Mouse (Mus musculus) left cerebral cortex, postnatal 10 days (tissue): ENCODE data around the gene Dera. TPM values are rescaled to one million over a fixed set of nuclear protein-coding genes. Genes with fewer than 3 reads are reported as not detected.
"Not testable (repeated sequence)": the region's sequence is repeated elsewhere in the genome, so short reads cannot be mapped to it uniquely, and the experiment has no call there.

ENCODE experiments used
- DNase-seq, 2 experiments: peaks; one replicate each; pipeline ENCODE4 v3.0.0; 2021 to 2022; ENCODE audit warnings: low spot score in 2 of 2, mixed read lengths in 1 of 2; ENCODE audit errors: extremely low spot score in 1 of 2
- intact Hi-C: fragments of 180-260 bp; cut with DNase I; formaldehyde crosslinking; loops from one replicate; pipeline ENCODE4 v1.15.1; 2025
- total RNA-seq, 2 experiments: library from RNA; stranded (reverse); gene quantifications; 2 replicates each; pipeline ENCODE4 v1.2.3; 2021

Gene Dera
- total RNA-seq = 10 to 100 TPM; 10.9 to 13.7 TPM

DNA sequence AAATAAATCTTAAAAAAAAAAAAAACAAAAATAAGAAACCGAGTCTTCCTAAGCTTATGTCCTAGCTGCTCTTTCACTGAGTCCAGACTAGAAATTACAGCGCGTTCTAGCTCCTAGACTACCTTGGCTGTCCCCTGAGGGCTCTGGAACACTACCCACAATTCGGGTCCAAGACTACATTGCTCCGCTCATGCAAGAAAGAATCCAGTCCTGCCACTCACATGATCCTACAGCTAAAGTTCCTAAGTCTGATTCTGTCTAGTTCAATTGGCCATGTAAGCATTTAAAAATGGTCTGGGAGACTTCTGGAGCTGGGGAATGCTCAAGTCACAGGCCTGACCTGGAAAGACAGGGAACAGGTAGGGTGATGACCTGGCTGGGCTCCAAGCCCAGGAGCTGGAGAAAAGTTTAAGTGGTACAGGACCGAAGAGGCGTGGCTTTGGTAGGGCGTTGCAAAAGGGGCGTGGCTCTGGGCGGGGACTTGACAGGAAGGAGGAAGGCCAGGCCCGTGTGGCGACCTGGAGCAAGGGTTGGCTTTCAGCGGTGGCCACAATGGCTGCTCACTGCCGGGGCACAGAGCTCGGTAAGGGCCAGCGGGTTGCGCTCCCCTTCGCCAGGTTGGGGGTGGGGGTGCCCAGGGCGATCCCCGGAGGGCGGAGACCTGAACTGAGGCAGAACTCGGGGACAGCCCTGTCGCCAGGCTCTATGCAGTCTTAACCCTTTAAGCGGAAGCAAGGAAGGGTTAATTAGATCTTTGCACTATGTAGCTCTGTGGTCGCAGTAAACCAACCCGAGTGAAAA is at the start of gene Dera:
Gene Dera (plus strand): TSS at position 491 of the 801 bp plus-strand sequence.
- peak; percentile 33 to 91 for DNase-seq
- intact Hi-C loops = no loop called here

DNA sequence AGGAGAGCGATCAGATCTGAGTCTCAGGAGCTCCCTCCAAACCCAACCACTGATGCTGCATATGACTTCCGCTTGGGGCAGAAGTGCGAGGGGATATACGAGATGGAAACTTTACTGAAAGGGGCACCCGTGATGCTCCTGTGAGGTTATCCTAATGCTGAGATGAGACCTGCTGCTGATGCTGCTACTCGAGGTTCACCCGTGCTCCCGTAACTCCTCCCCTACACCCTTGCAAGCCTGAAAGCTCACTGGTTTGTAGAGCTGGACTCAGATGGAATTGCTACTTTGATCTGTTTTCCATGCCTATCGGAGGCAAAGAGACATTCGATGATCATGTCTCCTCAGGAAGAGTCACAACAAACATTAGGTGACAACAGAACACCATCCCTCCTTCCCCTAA is 48.1 kb upstream of the Dera start:
- intact Hi-C loops = no loop called here
- DNase-seq = no peak

DNA sequence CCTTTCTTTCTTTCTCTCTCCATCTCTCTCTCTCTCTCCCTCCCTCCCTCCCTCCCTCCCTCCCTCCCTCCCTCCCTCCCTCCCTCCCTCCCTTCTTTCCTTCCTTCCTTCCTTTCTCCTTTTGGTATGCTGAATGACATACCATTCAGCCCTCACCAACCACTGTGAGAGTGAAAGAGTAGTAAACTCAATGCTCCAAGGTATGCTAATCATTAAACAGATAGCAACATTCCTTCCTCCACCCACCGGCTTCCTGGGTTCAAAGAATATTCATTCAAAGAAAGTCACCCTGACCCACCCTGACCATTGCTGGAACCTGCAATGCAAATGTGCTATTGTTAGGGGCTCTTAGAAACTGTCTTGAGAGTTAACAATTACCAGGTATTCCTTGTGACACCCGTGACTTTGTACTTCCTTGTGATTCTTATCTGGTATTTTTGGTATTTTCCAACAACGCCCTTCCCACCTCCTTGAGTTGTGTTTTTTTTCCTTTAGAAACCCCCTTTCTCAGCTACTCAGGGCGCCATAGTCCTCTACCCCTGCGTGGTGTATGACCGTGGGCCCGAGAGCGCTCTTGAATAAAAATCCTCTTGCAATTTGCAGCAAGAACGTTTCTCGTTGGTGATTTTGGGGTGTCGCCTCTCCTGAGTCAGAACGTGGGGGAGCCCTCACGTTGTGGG is 45.5 kb upstream of the Dera start:
- DNase-seq, intact Hi-C loops: not testable (repeated sequence)

DNA sequence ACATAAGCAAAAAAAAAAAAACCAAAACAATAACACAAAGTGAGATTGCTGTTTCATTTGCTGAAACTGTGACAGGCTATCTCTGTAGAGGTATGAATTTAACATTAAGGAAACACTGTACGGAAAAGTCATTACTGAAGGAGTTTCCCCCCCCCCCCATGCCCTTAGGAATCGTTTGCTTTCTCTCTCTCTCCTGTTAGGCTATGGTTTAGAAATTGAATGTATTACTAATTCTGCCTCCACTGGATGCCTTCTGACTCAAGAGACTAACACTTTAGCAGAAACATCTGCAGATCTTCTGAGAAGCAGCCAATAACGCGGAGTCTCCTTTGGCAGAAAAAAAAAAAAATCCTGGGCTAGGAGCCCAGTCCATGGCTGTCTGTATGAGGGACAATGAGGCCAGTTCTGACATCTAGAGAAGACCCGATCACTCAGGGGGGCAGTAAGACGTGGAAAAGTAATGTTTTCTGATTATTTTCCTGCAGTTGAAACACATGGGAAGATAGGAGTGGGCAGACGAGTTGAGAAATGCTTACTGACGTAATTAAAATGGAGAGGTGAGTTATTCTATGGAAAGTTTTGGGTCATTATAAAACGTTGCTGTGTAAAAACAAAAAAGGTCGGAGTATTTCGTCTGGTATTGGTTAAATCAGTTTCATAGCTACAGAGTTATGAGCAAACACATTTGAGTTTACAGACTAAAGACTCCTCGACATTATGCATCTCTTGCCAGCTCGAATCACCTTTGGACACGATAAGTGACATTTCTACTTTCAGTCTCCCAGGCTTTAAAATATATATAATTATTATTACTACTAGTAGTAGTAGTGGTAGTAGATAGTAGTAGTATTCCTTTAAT is 43.9 kb upstream of the Dera start:
- no peak for DNase-seq
- intact Hi-C loops = no loop called here

DNA sequence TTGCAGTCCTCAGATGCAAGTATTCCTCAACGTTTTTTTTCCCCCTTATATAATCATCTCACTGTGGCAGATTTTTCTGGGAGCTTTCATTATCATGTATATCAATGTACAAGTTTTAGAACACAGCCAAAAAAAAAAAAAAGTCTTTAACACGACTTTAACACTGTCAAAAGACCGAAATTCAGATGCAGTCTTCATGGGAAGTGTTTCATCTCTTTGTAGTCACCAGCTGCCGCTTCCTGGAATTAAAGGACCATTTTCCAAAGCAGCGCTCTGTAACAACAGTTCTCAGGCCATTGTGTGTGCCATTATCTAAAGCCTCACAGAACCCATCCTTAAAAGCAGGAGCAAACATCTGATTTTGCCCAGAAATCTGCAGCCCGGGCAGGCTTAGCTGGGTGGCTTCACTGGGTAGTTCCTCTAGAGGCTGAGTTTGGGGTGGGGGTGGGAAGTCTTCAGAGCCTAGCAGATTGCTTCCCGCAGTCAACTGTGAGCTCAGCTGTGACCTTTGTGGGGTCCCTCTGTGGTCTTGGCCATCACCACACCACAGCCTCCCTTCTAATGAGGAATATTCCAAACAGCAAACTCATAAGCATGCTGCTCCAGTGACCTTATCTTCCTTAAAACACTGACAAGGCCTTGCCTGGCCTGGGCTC is 41.6 kb upstream of the Dera start:
- intact Hi-C loops = no loop called here
- DNase-seq = no peak

DNA sequence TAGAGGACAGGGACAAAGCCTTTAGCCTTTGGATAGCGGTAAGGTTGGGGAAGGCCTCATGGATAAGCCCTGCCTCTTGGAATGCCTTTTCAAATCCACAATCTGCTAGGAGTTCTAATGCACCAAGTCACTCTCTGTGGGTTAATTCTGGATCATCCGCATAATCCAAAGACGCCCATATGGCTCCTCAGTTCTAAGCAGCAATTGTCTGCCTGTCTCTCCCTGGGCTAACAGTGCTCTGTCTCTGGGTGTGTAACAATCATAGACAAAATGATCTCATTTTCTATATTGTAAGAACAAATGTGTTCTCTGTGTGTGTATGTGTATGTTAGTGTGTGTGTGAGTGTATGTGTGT is 41.1 kb upstream of the Dera start:
- intact Hi-C loops = no loop called here
- DNase-seq = no peak

DNA sequence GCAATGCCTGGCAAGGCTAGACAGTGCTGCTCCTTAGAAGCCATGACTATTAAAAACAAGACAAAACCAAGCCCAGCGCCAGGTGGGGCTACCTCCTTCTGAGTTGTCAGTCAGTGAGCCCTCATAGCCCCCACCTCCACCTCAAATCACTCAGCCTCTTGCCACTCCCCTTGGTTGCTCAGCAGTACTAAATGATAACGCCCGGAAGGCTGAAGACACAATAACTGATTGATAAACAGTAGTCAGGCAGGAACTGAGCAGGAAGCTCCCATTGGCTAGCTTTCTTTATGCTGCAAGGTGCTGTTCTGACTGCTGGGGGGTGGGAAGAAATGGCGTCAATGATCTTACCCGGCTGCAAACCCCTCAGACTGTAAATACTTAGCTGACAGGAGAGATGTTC is 37.5 kb upstream of the Dera start:
- intact Hi-C loops = no loop called here
- no peak for DNase-seq

DNA sequence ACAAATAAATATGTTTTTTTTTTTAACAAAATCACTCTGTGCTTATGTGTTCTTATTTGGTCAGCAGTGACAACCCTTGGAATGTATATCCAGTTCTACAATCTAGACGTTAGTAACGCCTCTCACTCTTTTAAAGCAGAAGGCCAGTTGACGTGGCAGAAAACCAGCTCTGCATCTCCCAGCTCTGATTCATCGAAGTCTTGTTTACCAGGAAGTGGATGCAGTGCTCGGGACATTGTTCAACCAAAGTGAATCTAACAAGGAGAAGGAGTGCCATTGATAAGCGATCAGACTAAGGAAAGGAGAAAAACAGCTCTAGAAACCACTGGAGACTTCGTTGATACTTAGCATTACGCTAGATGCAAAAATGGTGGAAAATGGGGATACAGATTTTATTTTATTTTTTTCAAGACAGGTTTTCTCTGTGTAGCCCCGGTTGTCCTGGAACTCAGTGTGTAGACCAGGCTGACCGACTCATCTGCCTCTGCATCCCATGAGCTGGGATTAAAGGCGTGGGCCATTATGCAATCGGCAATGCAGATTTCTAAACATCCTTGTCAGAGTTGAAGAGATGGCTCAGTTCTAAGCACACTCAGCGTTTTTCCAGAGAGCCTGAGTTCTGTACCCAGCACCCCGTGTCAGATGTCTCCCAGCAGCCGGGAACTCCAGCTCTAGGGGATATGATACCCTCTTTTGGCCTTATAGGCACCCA is 32.0 kb upstream of the Dera start:
- intact Hi-C loops = loop anchor here (2.0 to 5.0 kb wide), 2 partner anchors 74 to 265 kb away; no protein-coding TSS in a partner anchor
- no peak for DNase-seq

DNA sequence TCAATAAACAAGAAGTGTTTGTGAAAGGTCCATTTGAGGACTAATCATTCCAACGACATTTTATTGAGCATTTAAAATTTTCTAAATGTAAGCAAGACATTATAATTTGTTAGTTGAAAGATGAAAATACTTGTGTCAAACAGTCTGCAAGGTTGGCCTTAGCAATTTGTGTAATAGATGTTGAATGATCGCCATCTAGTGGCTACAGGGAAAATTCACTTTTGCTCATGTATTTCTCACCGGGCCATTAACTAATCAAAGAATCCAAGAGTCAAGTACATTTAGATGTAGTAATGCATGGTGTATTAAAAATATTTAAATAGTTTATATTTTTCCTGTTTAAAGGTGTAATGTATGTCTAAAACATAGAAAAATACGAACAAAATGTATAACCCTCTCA is 30.4 kb upstream of the Dera start:
- intact Hi-C loops = loop anchor here (2.0 to 5.0 kb wide), 2 partner anchors 75 to 267 kb away; no protein-coding TSS in a partner anchor
- DNase-seq = peak in 1 of 2 experiments; percentile 52

DNA sequence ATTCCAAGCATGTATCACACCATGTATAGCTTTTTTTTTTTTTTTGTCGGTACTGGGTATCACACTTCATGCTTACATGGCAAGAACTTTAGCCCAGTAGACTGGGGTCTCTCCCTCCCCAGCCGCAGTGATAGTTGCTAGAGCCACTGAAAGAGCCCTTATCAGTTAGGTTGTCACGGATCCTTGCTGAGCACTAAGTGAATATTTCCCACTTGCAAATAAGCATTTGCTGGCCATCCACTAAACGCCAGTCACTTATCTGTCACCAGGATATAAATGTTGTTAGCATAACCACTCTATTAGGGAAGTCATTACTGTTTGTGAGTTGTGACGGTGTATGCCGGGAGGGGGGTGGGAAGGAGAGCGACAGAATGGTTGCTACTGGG is 19.9 kb upstream of the Dera start:
- DNase-seq = no peak

DNA sequence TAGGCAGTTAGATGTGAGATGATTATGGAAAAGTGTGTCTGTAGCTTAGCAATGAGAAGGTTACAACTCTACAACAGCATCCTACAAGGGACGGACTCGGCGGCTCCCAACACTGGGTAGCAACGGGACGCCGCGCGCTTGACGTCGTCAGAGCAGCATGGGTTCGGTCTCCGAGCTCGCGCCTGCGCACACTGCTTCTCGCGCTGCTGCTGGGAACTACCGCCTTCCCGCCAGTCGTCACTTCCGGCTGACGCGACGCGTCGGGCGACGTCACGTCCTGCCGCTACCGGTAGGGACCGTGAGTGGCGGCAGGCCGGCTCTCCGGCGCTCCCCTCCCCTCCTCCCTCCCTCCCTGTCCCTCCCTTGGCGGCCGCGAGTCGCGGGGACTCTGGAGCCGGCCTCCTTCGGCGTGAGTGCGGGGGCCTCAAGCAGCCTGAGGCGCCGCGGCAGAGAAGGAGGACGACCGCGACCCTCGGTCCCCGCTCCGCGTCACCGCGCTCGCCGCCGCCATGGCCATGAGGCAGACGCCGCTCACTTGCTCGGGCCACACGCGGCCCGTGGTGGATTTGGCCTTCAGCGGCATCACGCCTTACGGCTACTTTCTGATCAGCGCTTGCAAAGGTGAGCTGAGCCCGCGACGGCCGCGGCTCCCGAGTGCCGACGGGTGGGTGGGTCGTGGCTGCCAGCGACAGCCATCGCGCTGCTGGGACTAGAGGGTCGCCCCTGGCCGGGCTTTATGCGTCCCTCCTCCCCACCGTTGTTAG is 19.3 kb upstream of the Dera start, which contains the start of gene Strap:
Gene Strap (plus strand): TSS at position 233 of the 764 bp plus-strand sequence.
- DNase-seq = peak; percentile 90 to 97
- intact Hi-C loops = no loop called here

More for the DNA sequence above, 19.9 kb upstream of the Dera start:
- intact Hi-C loops = no loop called here

DNA sequence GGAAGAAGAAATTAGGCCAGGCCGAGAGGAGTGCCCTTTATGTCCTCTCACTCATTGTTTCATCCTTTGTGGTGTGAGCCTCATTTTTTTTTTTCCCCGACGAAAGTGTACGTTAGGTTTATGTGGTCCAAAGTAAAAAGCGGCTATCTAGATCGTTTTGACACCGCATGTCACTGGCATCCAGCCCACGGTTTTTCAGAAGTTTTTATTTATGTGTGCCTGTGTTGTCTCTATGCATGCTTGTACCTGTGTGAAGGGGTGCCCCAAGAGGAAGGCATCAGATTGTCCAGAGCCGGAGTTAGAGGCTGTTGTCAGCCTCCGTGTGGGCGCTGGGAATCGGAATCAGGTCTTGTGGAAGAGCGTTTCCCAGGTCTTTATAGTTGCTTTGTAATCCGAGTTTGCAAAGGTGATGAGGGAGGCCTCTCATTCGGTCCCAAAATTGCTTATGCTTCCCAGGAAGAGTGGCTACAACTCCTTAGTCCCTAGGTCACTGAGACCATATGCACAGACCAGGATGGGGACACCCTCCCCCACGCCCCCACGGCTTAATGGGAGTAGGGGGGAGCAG is 18.6 kb upstream of the Dera start:
- intact Hi-C loops = no loop called here
- DNase-seq = peak in 1 of 2 experiments; percentile 32

DNA sequence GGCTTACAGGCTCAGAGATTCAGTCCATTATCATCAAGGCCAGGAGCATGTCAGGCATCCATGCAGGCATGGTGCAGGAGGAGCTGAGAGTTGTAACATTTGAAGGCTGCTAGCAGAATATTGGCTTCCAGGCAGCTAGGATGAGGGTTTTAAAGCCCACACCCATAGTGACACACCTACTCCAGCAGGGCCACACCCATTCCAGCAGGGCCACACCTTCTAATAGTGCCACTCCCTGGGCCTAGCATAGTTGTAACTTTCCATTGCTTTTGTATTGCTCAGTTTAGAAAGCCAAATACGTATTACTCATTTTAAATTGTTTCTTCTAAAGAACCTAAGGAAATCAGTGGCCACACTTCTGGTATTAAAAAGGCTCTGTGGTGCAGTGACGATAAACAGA is 13.4 kb upstream of the Dera start:
- no peak for DNase-seq
- intact Hi-C loops = no loop called here

DNA sequence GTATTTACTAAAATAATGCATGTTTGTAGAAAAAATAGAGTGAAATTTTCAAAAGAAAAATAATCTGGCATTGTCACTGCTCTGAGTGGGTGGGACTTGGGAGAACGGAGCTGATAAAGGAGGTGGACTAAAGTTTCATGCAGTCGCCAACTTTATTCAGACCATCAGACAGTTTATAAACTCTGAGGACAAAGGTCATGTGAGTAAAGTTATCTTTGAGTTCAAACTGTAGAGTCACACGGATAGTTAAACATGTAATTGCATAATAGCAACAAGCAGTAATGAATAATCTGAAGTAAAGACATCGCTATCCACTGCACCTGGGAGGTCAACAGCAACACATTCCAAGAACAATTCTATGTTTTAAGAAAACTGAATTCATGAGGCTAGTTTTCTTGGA is 9.6 kb upstream of the Dera start:
- intact Hi-C loops = no loop called here
- no peak for DNase-seq

DNA sequence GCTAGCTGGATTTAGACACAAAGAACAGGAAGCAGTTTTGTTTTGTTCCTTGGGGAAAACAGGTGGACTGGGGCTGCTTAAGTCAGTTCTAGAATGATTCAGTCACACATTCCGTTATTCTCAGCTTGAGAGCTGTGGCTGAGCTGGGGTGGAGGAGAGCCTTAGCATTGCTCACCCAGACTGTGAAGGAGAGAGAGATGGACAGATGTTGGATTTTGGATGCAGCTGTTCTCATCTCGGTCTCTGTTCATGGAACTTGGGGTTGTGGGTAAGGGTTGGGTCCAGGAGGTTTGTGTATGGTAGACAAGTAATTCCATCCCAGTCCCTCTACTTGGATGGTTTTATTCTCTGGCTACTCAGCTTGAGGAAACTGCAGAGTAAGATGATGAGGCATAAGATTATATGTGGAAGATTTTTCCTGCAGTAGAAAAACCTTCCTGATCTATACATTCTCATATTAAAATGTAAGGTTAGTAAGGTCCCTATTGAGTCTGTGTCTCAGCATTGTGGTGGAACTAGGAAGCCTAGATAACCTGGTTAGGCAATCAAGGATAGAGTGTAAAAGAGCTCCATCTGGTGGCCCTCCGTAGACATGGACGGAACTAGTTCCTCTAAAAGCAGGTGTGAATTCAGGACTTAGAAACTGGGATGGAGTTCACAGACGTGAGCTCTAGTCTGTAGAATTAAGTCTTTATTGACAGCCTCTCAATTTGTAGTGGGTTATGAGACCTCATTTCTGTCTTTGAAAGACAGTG is 7.0 kb upstream of the Dera start:
- no peak for DNase-seq
- intact Hi-C loops = no loop called here

DNA sequence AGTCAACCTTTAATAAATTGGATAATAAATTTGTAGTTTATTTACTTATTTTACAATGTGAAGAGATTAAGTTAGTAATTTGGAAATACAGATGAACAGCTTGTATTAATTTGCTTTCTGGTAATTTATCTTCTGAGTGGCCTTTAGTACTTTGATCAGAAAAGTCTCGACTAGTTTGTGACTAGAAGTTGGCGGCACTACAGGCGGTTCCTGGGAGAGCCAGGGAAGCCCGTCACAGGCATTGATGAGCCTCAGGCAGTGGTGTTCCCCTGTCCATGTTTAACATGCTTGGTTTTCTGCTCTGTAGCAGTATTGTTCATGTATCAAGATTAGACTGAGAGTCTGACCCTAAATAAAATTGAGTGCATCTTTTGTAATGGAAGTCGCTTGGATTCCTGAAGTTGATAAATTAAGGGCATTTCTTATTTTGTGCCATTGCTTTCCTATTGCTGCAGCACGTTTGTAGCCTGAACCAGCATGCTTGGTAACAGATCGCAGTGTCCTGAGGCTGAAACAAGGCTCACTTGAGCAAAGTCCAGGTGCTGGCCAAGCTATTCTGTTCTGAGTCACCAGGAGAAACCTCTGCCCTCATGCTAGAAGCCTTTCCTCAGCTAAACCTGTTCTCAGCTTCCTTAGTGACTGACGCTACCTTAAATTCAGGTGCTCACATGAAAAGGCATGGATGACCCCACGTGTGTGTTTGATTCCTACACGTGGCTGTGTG is 2.6 kb upstream of the Dera start:
- DNase-seq = no peak
- intact Hi-C loops = no loop called here
